Mouse (Mus musculus): ENCODE results near the gene Met. TPM values are rescaled to one million over a fixed set of nuclear protein-coding genes. Genes with fewer than 3 reads are reported as not detected.

Gene Met
- polyA plus RNA-seq, 1 experiment = 4.7 TPM

- Histone ChIP-seq H3K36me3 (ENCODE audit: control insufficient read depth, insufficient read depth, low read length) (peaks cover 13% of the 10 kb centered on the region), H3K27ac (ENCODE audit: insufficient read depth, low read depth, low read length) (no peak overlapping the region), H3K27me3 (ENCODE audit: control insufficient read depth, insufficient read depth, low read length) (no peaks in the 10 kb centered on the region), H3K4me3 (ENCODE audit: low read depth, low read length) (no peak overlapping the region), H3K4me1 (ENCODE audit: control insufficient read depth, insufficient read depth, insufficient read length, low read length) (no peaks in the 10 kb centered on the region; the same call in 1 of the 2 replicates)
- WGBS = 69% methylated on average over 2 of the region's 2 CpGs
- TF ChIP-seq POLR2A (IDR thresholded peaks at IDR 0.05; ENCODE audit: low read depth, low read length) (no peak), CTCF (IDR thresholded peaks at IDR 0.05; ENCODE audit: extremely low read depth, insufficient read length, insufficient replicate concordance, low read depth, low read length) (no peak)
Observed at GRCm38 (mm10) chr6:17490786-17491185, 27.2 kb downstream of the Met start.

GRCm38 (mm10) chr6:17491502-17491901 is 27.9 kb downstream of the Met start:
- H3K4me3 ChIP-seq (ENCODE audit: low read depth, low read length) = no peak overlapping the region
- no peaks in the 10 kb centered on the region for H3K27me3 ChIP-seq (ENCODE audit: control insufficient read depth, insufficient read depth, low read length)
- no peaks in the 10 kb centered on the region; the same call in 1 of the 2 replicates for H3K4me1 ChIP-seq (ENCODE audit: control insufficient read depth, insufficient read depth, insufficient read length, low read length)
- 86% methylated on average over 10 of the region's 10 CpGs for whole genome bisulfite sequencing
- no peak overlapping the region for H3K27ac ChIP-seq (ENCODE audit: insufficient read depth, low read depth, low read length)
- TF ChIP-seq POLR2A (IDR thresholded peaks at IDR 0.05; ENCODE audit: low read depth, low read length) (no peak), CTCF (IDR thresholded peaks at IDR 0.05; ENCODE audit: extremely low read depth, insufficient read length, insufficient replicate concordance, low read depth, low read length) (no peak)
- H3K36me3 ChIP-seq (ENCODE audit: control insufficient read depth, insufficient read depth, low read length) = peaks cover 14% of the 10 kb centered on the region

GRCm38 (mm10) chr6:17492062-17492461 is 28.5 kb downstream of the Met start:
- peaks cover 4% of the 10 kb centered on the region; the same call in 1 of the 2 replicates for H3K4me1 ChIP-seq (ENCODE audit: control insufficient read depth, insufficient read depth, insufficient read length, low read length)
- 77% methylated on average over 8 of the region's 8 CpGs for WGBS
- H3K4me3 ChIP-seq (ENCODE audit: low read depth, low read length) = no peak overlapping the region
- H3K27me3 ChIP-seq (ENCODE audit: control insufficient read depth, insufficient read depth, low read length) = no peaks in the 10 kb centered on the region
- H3K27ac ChIP-seq (ENCODE audit: insufficient read depth, low read depth, low read length) = no peak overlapping the region
- no peak for TF ChIP-seq POLR2A (IDR thresholded peaks at IDR 0.05; ENCODE audit: low read depth, low read length)
- no peak for TF ChIP-seq CTCF (IDR thresholded peaks at IDR 0.05; ENCODE audit: extremely low read depth, insufficient read length, insufficient replicate concordance, low read depth, low read length)
- peaks cover 16% of the 10 kb centered on the region for H3K36me3 ChIP-seq (ENCODE audit: control insufficient read depth, insufficient read depth, low read length)

GRCm38 (mm10) chr6:17495413-17495812 is 31.8 kb downstream of the Met start:
- H3K27ac ChIP-seq (ENCODE audit: insufficient read depth, low read depth, low read length) = no peak overlapping the region
- no peaks in the 10 kb centered on the region for H3K27me3 ChIP-seq (ENCODE audit: control insufficient read depth, insufficient read depth, low read length)
- no peak overlapping the region for H3K4me3 ChIP-seq (ENCODE audit: low read depth, low read length)
- TF ChIP-seq POLR2A (IDR thresholded peaks at IDR 0.05; ENCODE audit: low read depth, low read length) (no peak), CTCF (IDR thresholded peaks at IDR 0.05; ENCODE audit: extremely low read depth, insufficient read length, insufficient replicate concordance, low read depth, low read length) (no peak)
- peaks cover 4% of the 10 kb centered on the region; the same call in 1 of the 2 replicates for H3K4me1 ChIP-seq (ENCODE audit: control insufficient read depth, insufficient read depth, insufficient read length, low read length)
- peaks cover 15% of the 10 kb centered on the region for H3K36me3 ChIP-seq (ENCODE audit: control insufficient read depth, insufficient read depth, low read length)
- WGBS = 98% methylated on average over 1 of the region's 1 CpGs

- no peaks in the 10 kb centered on the region for H3K27me3 ChIP-seq (ENCODE audit: control insufficient read depth, insufficient read depth, low read length)
- H3K4me1 ChIP-seq (ENCODE audit: control insufficient read depth, insufficient read depth, insufficient read length, low read length) = peaks cover 4% of the 10 kb centered on the region; the same call in 1 of the 2 replicates
- no peak overlapping the region for H3K4me3 ChIP-seq (ENCODE audit: low read depth, low read length)
- TF ChIP-seq POLR2A (IDR thresholded peaks at IDR 0.05; ENCODE audit: low read depth, low read length) (no peak), CTCF (IDR thresholded peaks at IDR 0.05; ENCODE audit: extremely low read depth, insufficient read length, insufficient replicate concordance, low read depth, low read length) (no peak)
- H3K27ac ChIP-seq (ENCODE audit: insufficient read depth, low read depth, low read length) = no peak overlapping the region
- 45% methylated on average over 4 of the region's 4 CpGs for WGBS
- H3K36me3 ChIP-seq (ENCODE audit: control insufficient read depth, insufficient read depth, low read length) = peaks cover 9% of the 10 kb centered on the region
Observed at GRCm38 (mm10) chr6:17497366-17497765, 33.8 kb downstream of the Met start.

GRCm38 (mm10) chr6:17498801-17499200 is 35.2 kb downstream of the Met start:
- Histone ChIP-seq H3K27ac (ENCODE audit: insufficient read depth, low read depth, low read length) (no peak overlapping the region), H3K36me3 (ENCODE audit: control insufficient read depth, insufficient read depth, low read length) (peaks cover 7% of the 10 kb centered on the region; the same call in 1 of the 2 replicates), H3K4me3 (ENCODE audit: low read depth, low read length) (no peak overlapping the region), H3K4me1 (ENCODE audit: control insufficient read depth, insufficient read depth, insufficient read length, low read length) (peaks cover 4% of the 10 kb centered on the region; the same call in 1 of the 2 replicates), H3K27me3 (ENCODE audit: control insufficient read depth, insufficient read depth, low read length) (no peaks in the 10 kb centered on the region)
- WGBS = 76% methylated on average over 8 of the region's 8 CpGs
- TF ChIP-seq CTCF (IDR thresholded peaks at IDR 0.05; ENCODE audit: extremely low read depth, insufficient read length, insufficient replicate concordance, low read depth, low read length) (no peak), POLR2A (IDR thresholded peaks at IDR 0.05; ENCODE audit: low read depth, low read length) (no peak)

- H3K27ac ChIP-seq (ENCODE audit: insufficient read depth, low read depth, low read length) = no peak overlapping the region
- 83% methylated on average over 4 of the region's 4 CpGs for WGBS
Observed at GRCm38 (mm10) chr6:17501440-17501839, 37.8 kb downstream of the Met start.

More at GRCm38 (mm10) chr6:17501440-17501839, 37.8 kb downstream of the Met start:
- Histone ChIP-seq H3K4me3 (ENCODE audit: low read depth, low read length) (no peak overlapping the region), H3K4me1 (ENCODE audit: control insufficient read depth, insufficient read depth, insufficient read length, low read length) (peaks cover 4% of the 10 kb centered on the region; the same call in 1 of the 2 replicates), H3K27me3 (ENCODE audit: control insufficient read depth, insufficient read depth, low read length) (no peaks in the 10 kb centered on the region), H3K36me3 (ENCODE audit: control insufficient read depth, insufficient read depth, low read length) (0 out of 2 replicates have a peak, but pooled peaks cover 2% of the 10 kb centered on the region)
- no peak for TF ChIP-seq POLR2A (IDR thresholded peaks at IDR 0.05; ENCODE audit: low read depth, low read length)
- no peak for TF ChIP-seq CTCF (IDR thresholded peaks at IDR 0.05; ENCODE audit: extremely low read depth, insufficient read length, insufficient replicate concordance, low read depth, low read length)
